Mouse (Mus musculus) liver, embryonic 16.5 days (tissue): Measurements from ENCODE around the gene Zfp605. TPM values are rescaled to one million over a fixed set of nuclear protein-coding genes. Genes with fewer than 3 reads are reported as not detected.
A peak's percentile ranks its signal among the peaks of the same experiment; 100 is the strongest.
"Not testable (repeated sequence)": the region's sequence is repeated elsewhere in the genome, so short reads cannot be mapped to it uniquely, and the experiment has no call there.

ENCODE experiments used
- ATAC-seq: fragments of 200-750 bp; cut with Nextera tagmentation; 2 replicates; pipeline ENCODE4 v1.8.0; 2017; ENCODE audit warnings: low read depth, mild to moderate bottlenecking, moderate number of reproducible peaks, moderate library complexity
- H3K27ac ChIP-seq: fragments of 300-500 bp; sonication (generic); 2 replicates; pipeline ENCODE4 v1.5.1; 2014; ENCODE audit warnings: mild to moderate bottlenecking, low read length
- H3K27me3 ChIP-seq: fragments of 300-500 bp; sonication (generic); 2 replicates; pipeline ENCODE4 v1.6.1; 2014; ENCODE audit warnings: low read depth, low read length, mixed read lengths; ENCODE audit not compliant: control insufficient read depth, insufficient read depth
- H3K36me3 ChIP-seq: fragments of 300-500 bp; sonication (generic); 2 replicates; pipeline ENCODE4 v1.6.1; 2014; ENCODE audit warnings: mild to moderate bottlenecking; ENCODE audit not compliant: control insufficient read depth, insufficient read depth
- H3K4me1 ChIP-seq: fragments of 300-500 bp; sonication (generic); 2 replicates; pipeline ENCODE4 v1.6.1; 2014; ENCODE audit warnings: low read depth, low read length, mixed read lengths; ENCODE audit not compliant: control insufficient read depth
- H3K4me2 ChIP-seq: fragments of 300-500 bp; sonication (generic); 2 replicates; pipeline ENCODE4 v1.6.1; 2014; ENCODE audit warnings: low read depth, low read length, mixed read lengths
- H3K4me3 ChIP-seq: fragments of 300-500 bp; sonication (generic); 2 replicates; pipeline ENCODE4 v1.5.1; 2014; ENCODE audit warnings: low read depth, mild to moderate bottlenecking, low read length
- H3K9ac ChIP-seq: fragments of 300-500 bp; sonication (generic); 2 replicates; pipeline ENCODE4 v1.6.1; 2014; ENCODE audit warnings: low read depth, low read length
- H3K9me3 ChIP-seq: fragments of 300-500 bp; sonication (generic); replicated peaks from 2 replicates; pipeline ENCODE4 v1.6.1; 2016; ENCODE audit warnings: low read length; ENCODE audit not compliant: control insufficient read depth
- WGBS: fragments of 180-500 bp; shearing (Covaris S2); extraction: QIAGEN DNeasy Blood & Tissue Kit; methylation state at CpG from one replicate; pipeline ENCODE4 v1.1.7; 2014; ENCODE audit not compliant: insufficient replicate concordance; 5-methylcytosine and 5-hydroxymethylcytosine counted together
- polyA plus RNA-seq: library from polyadenylated mRNA; unstranded; fragments of >200 nt; fragmentation: Nextera tagmentation; extraction: Ambion mirVana; gene quantifications from 2 replicates; pipeline ENCODE4 v1.2.1, GENCODE M21; 2015

Gene Zfp605
- 0.92 and 0.99 TPM in 2 replicates for polyA plus RNA-seq

- peak within 1 kb of the TSS; percentile 72 for H3K9ac ChIP-seq
- under 1% methylated on average over 12 of the region's 12 CpGs for WGBS
- no peaks in the 10 kb centered on the region for H3K27me3 ChIP-seq
- H3K27ac ChIP-seq: peak within 1 kb of the TSS; percentile 79
- peak within 1 kb of the TSS; percentile 76 for H3K4me3 ChIP-seq
- no peaks in the 10 kb centered on the region for H3K9me3 ChIP-seq
- peak; percentile 12 for ATAC-seq
- peaks cover 8% of the 10 kb centered on the region for H3K36me3 ChIP-seq
- peaks cover 17% of the 10 kb centered on the region for H3K4me1 ChIP-seq
- peak within 1 kb of the TSS; percentile 70 for H3K4me2 ChIP-seq
Observed at GRCm38 (mm10) chr5:110109991-110110441, at the start of gene Zfp605. Zfp605 (plus strand) TSS chr5:110110092.

DNA sequence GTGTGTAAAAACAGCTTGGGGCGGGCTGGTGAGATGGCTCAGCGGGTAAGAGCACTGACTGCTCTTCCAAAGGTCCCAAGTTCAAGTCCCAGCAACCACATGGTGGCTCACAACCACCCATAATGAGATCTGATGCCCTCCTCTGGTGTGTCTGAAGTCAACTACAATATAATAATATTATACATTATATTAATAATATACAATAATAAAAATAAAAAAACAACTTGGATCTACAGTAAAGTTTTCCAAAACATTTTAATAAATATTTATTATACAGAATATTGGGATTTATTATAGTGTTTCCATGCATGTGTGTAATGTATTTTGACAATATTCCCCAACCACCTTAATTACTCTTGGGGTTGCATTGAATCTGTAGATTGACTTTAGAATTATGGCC is 37.5 kb upstream of the Zfp605 start, which contains the start of gene Gm17655:
TSS of gene Gm17655 (minus strand) at position 101 of the 400 bp plus-strand sequence.
- not testable (repeated sequence) for H3K4me2 ChIP-seq, ATAC-seq, H3K9ac ChIP-seq, H3K36me3 ChIP-seq, H3K4me1 ChIP-seq, H3K27me3 ChIP-seq, H3K27ac ChIP-seq, H3K4me3 ChIP-seq, H3K9me3 ChIP-seq
- WGBS: 77% methylated on average over 2 of the region's 2 CpGs

GRCm38 (mm10) chr5:110082961-110083360 is 26.9 kb upstream of the Zfp605 start:
- H3K4me1 ChIP-seq: no peaks in the 10 kb centered on the region
- ATAC-seq: no peak
- H3K27ac ChIP-seq: no peak overlapping the region
- no peak overlapping the region for H3K9ac ChIP-seq
- H3K27me3 ChIP-seq: no peaks in the 10 kb centered on the region
- no peaks in the 10 kb centered on the region for H3K9me3 ChIP-seq
- no peak overlapping the region for H3K4me2 ChIP-seq
- H3K4me3 ChIP-seq: no peak overlapping the region
- WGBS: 71% methylated on average over 4 of the region's 4 CpGs
- peaks cover 3% of the 10 kb centered on the region for H3K36me3 ChIP-seq

DNA sequence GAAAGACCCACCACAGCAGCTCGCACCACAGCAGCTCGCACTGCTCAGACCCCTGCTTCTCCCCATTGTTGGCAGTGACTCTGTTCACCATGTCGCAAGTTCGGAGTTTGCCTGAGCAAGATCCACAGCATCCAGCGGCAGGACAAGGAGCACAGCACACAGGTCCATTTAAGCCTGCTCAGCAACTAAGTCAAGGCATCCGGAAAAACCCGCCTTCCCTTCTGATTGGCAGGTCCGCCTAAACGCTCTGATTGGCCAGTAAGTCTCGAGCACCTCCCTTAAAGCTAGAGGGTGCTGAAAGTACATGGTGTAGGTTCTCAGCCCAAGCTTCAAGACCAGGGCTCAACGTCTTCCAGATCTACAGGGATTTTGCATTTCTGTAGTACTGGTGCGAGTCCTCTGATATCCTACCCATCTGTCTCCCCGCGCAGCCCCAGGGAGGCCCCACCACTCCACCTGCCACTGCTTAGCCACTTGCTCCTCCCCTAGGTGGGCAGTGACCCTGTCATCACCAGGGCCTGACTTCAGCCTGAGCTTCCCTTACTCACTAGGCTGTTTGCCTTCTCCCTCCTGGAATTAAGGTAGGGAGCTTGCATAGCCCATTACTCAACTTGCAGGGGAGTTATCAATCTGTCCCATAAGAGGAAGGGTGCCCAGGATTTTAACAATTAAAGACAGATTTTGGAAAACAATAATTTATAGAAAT is 23.6 kb upstream of the Zfp605 start:
- Histone ChIP-seq H3K4me3 (no peak overlapping the region), H3K9me3 (no peaks in the 10 kb centered on the region), H3K27ac (no peak overlapping the region), H3K27me3 (no peaks in the 10 kb centered on the region), H3K4me2 (no peak overlapping the region), H3K36me3 (no peaks in the 10 kb centered on the region), H3K4me1 (no peaks in the 10 kb centered on the region), H3K9ac (no peak overlapping the region)
- 51% methylated on average over 14 of the region's 14 CpGs for WGBS
- ATAC-seq: no peak

- Histone ChIP-seq H3K4me3 (no peak overlapping the region), H3K36me3 (no peaks in the 10 kb centered on the region), H3K27me3 (no peaks in the 10 kb centered on the region), H3K9me3 (no peaks in the 10 kb centered on the region), H3K27ac (no peak overlapping the region), H3K4me2 (no peak overlapping the region), H3K9ac (no peak overlapping the region), H3K4me1 (peaks cover 7% of the 10 kb centered on the region)
- WGBS: 50% methylated on average over 2 of the region's 2 CpGs
- ATAC-seq: no peak
Observed at GRCm38 (mm10) chr5:110091546-110091945, 18.3 kb upstream of the Zfp605 start.

DNA sequence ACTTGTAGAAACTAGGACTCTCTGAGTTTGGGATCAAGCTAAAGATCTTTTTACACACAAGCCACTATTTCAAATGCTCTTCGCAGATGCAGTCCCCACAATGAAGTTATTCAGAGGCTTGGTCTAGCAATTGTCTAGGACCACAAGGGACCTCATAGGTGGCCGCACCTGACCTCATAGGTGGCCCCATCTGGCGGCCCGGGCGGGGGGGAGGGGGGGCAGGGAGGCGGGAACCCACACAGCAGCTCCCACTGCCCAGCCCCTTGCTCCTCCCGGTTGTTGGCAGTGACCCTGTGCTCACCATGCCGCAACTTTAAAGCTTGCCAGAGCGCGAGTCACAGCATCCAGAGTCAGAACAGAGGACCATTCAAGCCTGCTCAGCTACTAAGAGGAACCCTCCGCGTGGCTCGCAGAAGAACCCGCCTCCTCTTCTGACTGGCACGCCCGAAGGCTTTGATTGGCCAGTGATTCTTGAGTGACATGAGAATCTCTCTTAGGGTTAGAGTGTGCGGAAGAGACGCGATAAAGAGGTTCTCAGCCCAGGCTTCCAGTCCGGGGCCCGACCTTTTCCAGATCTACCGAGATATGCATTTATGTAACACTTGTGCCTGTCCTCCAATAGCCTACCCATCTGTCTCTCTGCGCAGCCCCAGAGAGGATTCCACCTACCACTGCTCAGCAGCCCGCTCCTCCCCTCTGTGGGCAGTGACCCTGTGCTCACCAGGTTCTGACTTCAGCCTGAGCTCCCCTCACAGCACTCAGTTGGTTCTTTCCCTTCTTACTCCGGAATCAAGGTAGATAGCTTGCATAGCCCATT is 15.7 kb upstream of the Zfp605 start, which contains the start of gene Gm35315:
TSS of gene Gm35315 (minus strand) at position 391 of the 817 bp plus-strand sequence.
- 1% methylated on average over 25 of the region's 25 CpGs for WGBS
- H3K27ac ChIP-seq: peak within 1 kb of the TSS; percentile 61
- peak within 1 kb of the TSS; percentile 69 for H3K4me2 ChIP-seq
- H3K9ac ChIP-seq: peak within 1 kb of the TSS; percentile 42
- H3K27me3 ChIP-seq: no peaks in the 10 kb centered on the region; the same call in 1 of the 2 replicates
- H3K4me1 ChIP-seq: peaks cover 7% of the 10 kb centered on the region
- ATAC-seq: peak; percentile 97
- H3K9me3 ChIP-seq: no peaks in the 10 kb centered on the region
- no peaks in the 10 kb centered on the region for H3K36me3 ChIP-seq
- peak within 1 kb of the TSS; percentile 56 for H3K4me3 ChIP-seq

DNA sequence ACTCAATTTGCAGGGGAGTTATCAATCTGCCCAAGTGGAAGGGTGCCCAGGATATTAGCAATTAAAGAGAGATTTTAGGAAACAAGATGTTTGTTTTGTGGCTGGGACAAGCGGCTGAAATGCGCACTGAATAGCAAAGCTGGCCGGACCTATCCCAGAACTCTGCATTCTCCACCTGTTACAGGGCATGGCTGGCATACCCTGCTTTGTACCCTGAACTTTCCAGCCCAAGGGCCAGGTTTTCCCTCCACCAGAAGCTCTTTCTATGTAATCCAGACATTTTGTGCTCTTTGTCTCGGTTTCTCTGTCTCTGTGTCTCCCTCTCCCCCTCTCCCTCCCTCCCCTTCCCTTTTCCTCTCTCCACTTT is 15.1 kb upstream of the Zfp605 start:
- H3K4me2 ChIP-seq: peak overlapping the region; percentile 69
- H3K9ac ChIP-seq: peak overlapping the region; percentile 42
- H3K9me3 ChIP-seq: no peaks in the 10 kb centered on the region
- no peak for ATAC-seq
- no peaks in the 10 kb centered on the region; the same call in 1 of the 2 replicates for H3K27me3 ChIP-seq
- peak overlapping the region; percentile 56 for H3K4me3 ChIP-seq
- no peaks in the 10 kb centered on the region for H3K36me3 ChIP-seq
- peak overlapping the region; percentile 61 for H3K27ac ChIP-seq
- peaks cover 7% of the 10 kb centered on the region for H3K4me1 ChIP-seq
- under 1% methylated on average over 4 of the region's 4 CpGs for WGBS

- Histone ChIP-seq H3K9ac (no peak overlapping the region), H3K4me2 (no peak overlapping the region), H3K4me1 (peaks cover 20% of the 10 kb centered on the region), H3K36me3 (peaks cover 13% of the 10 kb centered on the region), H3K4me3 (no peak overlapping the region), H3K27me3 (peaks cover 18% of the 10 kb centered on the region), H3K27ac (no peak overlapping the region), H3K9me3 (no peaks in the 10 kb centered on the region)
- ATAC-seq: no peak
- WGBS: 55% methylated on average over 1 of the region's 1 CpGs
Observed at GRCm38 (mm10) chr5:110098991-110099477, 10.9 kb upstream of the Zfp605 start.
